Mouse (Mus musculus) testis, adult 2 months (tissue): ENCODE measurements around the gene Slc39a11.

Experiments used
- CTCF ChIP-seq: fragments of 200-500 bp; IDR thresholded peaks from 2 replicates; pipeline ENCODE4 v1.5.1; 2012; ENCODE audit warnings: low read depth, mild to moderate bottlenecking, inconsistent platforms, low read length, moderate library complexity; ENCODE audit not compliant: control insufficient read depth, insufficient read depth, insufficient replicate concordance
- POLR2A ChIP-seq: fragments of 200-500 bp; IDR thresholded peaks from 2 replicates; pipeline ENCODE4 v1.6.1; 2012; ENCODE audit warnings: low read depth, mild to moderate bottlenecking, inconsistent platforms, low read length, moderate library complexity; ENCODE audit not compliant: control insufficient read depth

GRCm38 (mm10) chr11:113471936-113472335, 177.9 kb downstream of the Slc39a11 start:
- TF ChIP-seq CTCF (no peak), POLR2A (no peak)
